Mouse (Mus musculus) macrophage (primary cell): ENCODE measurements around the gene Rin2. TPM values are rescaled to one million over a fixed set of nuclear protein-coding genes. Genes with fewer than 3 reads are reported as not detected.

Source experiments
- H3K27ac ChIP-seq: fragments of 350-480 bp; formaldehyde crosslinking; 2 replicates; pipeline ENCODE4 v1.9.0; 2021
- H3K36me3 ChIP-seq: fragments of 350-480 bp; formaldehyde crosslinking; 2 replicates; pipeline ENCODE4 v1.9.0; 2021; ENCODE audit errors: inconsistent target
- H3K4me3 ChIP-seq: fragments of 350-480 bp; formaldehyde crosslinking; 2 replicates; pipeline ENCODE4 v1.9.0; 2021; ENCODE audit errors: inconsistent target
- H3K79me2 ChIP-seq: fragments of 350-480 bp; formaldehyde crosslinking; 2 replicates; pipeline ENCODE4 v1.9.0; 2021; ENCODE audit errors: inconsistent target
- WGBS: methylation state at CpG from one replicate; pipeline ENCODE4 v1.1.7; 2026; ENCODE audit warnings: inconsistent platforms; ENCODE audit not compliant: missing documents; 5-methylcytosine and 5-hydroxymethylcytosine counted together
- polyA plus RNA-seq: library from polyadenylated mRNA; stranded (reverse); fragments of 250-400 nt; gene quantifications from 3 replicates; pipeline ENCODE4 v1.2.4, GENCODE M21; 2018; ENCODE audit warnings: inconsistent platforms

Rin2 gene
- polyA plus RNA-seq, 1 experiment from 2014 or later, result 29.2 TPM

DNA sequence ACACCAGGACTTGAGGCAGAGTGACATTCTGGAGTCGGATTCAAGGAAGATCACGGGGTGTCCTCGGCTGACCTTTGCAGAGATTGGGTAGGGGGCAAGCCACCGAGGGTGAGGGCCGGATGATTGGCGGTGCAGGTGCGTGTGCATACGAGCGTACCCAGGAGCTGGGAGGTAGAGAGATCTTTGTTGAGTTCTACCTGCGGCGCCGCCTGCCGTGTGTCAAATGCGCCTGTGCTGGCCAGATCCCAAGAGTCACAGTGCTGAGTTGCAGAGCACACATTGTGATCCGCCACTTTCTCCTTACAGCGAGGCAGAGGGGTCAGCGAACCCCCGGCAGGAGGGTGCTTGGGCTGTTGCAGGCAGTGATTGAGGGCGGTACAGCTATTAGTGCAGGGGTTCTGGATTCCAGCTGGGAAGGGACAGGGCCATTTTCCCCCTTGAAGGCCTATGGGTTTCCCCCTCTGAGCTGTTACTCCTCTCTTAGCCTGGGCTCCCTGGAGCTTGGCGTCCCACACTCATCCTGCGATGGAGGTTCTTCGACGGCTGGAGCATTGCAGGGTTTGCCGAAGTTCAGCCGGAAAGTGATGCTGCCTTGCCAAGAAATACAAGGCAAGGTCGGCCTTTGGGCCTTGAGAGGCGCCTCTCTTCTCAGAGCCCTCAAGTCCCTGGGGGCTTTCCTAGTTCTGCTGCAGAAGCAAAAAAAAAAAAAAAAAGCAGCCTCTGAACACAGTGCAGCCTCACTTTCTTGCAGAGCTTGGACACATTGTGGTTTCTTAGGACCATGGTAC is 935 bp downstream of the Rin2 start:
- peak overlapping the region; percentile 59 for H3K4me3 ChIP-seq
- WGBS, result 22% methylated on average over 25 of the region's 27 CpGs
- H3K27ac ChIP-seq, result no peak overlapping the region

DNA sequence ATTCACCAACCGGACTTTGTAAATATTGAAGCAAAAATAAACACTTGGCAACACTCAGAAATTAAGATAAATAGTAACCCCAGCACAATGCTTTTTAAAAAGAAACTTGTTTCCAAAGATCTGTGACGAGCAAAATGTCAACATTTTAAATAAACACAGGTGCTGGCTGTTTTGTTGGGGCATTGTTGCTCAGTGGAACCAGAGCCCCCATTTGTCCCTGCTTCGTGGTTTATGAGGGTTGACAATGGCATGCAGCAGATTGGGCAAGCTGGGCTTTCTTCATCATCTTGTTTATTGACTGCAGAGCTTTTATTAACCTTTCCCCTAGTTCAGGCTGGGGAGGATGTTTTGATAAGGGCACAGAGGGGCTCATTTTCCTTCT is 1.5 kb downstream of the Rin2 start:
- Histone ChIP-seq H3K36me3 (no peaks in the 10 kb centered on the region), H3K4me3 (no peak overlapping the region), H3K27ac (no peak overlapping the region), H3K79me2 (no peaks in the 10 kb centered on the region)
- 73% methylated on average over 3 of the region's 3 CpGs for WGBS

More for the DNA sequence above, 935 bp downstream of the Rin2 start:
- H3K79me2 ChIP-seq, result no peaks in the 10 kb centered on the region
- no peaks in the 10 kb centered on the region for H3K36me3 ChIP-seq

GRCm38 (mm10) chr2:145676936-145677335 is 1.9 kb downstream of the Rin2 start:
- WGBS, result 92% methylated on average over 2 of the region's 2 CpGs
- Histone ChIP-seq H3K4me3 (no peak overlapping the region), H3K79me2 (no peaks in the 10 kb centered on the region), H3K36me3 (no peaks in the 10 kb centered on the region), H3K27ac (no peak overlapping the region)

DNA sequence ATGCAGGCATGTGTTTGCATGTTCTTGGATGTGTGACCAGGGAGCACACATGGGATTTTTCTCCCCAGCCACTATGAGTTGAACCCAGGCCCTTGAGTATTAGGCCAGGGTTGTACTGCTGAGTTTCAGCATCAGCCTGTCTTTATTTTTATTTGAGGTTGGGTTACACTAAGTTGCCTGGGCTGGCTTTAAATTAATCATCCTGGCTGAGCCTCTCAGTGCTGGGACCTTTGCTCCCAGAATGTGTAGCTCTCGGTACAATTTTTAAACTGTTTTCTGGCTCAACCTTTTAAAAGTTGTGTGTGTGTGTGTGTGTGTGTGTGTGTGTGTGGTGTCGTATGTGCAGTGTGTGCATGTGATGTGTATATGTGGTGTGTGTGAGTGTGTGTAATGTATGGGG is 5.1 kb downstream of the Rin2 start:
- H3K36me3 ChIP-seq, result no peaks in the 10 kb centered on the region
- no peak overlapping the region for H3K27ac ChIP-seq
- WGBS, result 93% methylated on average over 2 of the region's 2 CpGs
- H3K79me2 ChIP-seq, result no peaks in the 10 kb centered on the region
- H3K4me3 ChIP-seq, result no peak overlapping the region

GRCm38 (mm10) chr2:145680762-145681161 is 5.7 kb downstream of the Rin2 start:
- H3K4me3 ChIP-seq, result no peak overlapping the region
- H3K27ac ChIP-seq, result no peak overlapping the region
- no peaks in the 10 kb centered on the region for H3K36me3 ChIP-seq
- WGBS, result 90% methylated on average over 9 of the region's 9 CpGs
- H3K79me2 ChIP-seq, result no peaks in the 10 kb centered on the region

DNA sequence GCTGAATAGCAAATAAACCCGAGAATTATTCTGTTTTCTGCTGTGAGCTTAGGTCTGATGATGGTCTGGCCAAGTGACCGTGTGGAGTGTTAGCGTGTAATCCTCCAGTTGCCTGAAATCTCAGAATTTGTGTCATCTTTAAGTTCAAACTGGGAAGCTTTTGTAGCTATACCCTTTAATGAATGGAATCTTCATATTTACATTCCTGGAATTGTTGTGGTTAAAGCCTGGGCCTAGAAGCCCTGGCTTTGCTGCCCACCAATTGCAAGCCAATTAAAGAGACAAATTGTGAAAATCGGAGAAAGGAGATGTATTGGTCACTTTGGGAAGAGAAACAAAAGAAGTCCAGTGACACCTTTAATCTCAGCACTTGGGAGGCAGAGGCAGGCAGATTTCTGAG is 6.6 kb downstream of the Rin2 start:
- WGBS, result 94% methylated on average over 4 of the region's 4 CpGs

DNA sequence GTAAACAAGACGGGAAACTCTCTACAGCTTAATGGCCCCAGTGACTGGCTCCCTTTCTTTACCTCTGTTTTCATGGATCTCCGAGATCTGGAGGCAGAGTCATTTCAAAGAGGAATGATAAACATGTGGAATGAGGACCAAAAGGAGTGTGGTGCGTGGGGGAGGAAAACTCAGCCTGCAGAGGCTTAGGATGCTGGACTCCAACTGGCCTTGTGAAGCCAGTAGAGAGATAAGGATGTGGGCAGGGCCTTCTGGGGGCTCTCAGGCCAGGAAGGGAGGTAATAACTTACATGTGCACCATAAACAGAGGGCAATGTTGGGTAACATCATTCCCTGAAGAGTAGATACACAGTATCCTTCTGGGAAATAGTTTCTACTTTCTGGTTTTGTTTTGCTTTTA is 7.9 kb downstream of the Rin2 start:
- 94% methylated on average over 3 of the region's 3 CpGs for WGBS
- H3K4me3 ChIP-seq, result no peak overlapping the region
- no peaks in the 10 kb centered on the region for H3K79me2 ChIP-seq
- H3K27ac ChIP-seq, result no peak overlapping the region
- no peaks in the 10 kb centered on the region for H3K36me3 ChIP-seq

More for the DNA sequence above, 6.6 kb downstream of the Rin2 start:
- Histone ChIP-seq H3K4me3 (no peak overlapping the region), H3K27ac (no peak overlapping the region), H3K79me2 (no peaks in the 10 kb centered on the region), H3K36me3 (no peaks in the 10 kb centered on the region)

DNA sequence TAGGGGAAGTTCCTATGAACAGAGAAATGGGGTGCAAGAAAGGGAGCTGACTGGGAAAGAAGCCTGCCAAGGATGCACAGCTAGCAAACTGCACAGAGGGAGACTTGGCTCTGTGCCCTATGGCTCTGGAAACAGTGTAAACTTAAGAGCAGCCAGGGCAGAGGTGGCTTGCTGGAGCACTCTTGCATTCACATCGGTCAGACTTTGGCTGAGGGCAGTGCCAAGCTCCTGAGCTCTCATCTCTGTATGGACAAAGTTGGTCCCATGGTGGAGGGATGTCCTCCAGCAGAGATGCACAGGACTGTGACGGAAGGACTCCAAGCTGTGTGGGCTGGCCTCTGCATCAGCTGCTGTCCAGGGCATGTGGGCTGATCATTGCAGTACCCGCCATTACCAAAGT is 8.5 kb downstream of the Rin2 start:
- H3K36me3 ChIP-seq, result no peaks in the 10 kb centered on the region

GRCm38 (mm10) chr2:145684151-145684550 is 9.1 kb downstream of the Rin2 start:
- H3K4me3 ChIP-seq, result no peak overlapping the region
- H3K27ac ChIP-seq, result no peak overlapping the region
- no peaks in the 10 kb centered on the region for H3K79me2 ChIP-seq
- 50% methylated on average over 1 of the region's 1 CpGs for WGBS
- no peaks in the 10 kb centered on the region for H3K36me3 ChIP-seq

More for the DNA sequence above, 8.5 kb downstream of the Rin2 start:
- Histone ChIP-seq H3K4me3 (no peak overlapping the region), H3K79me2 (no peaks in the 10 kb centered on the region), H3K27ac (no peak overlapping the region)
- WGBS, result 95% methylated on average over 3 of the region's 3 CpGs

- Histone ChIP-seq H3K79me2 (no peaks in the 10 kb centered on the region), H3K36me3 (no peaks in the 10 kb centered on the region), H3K4me3 (no peak overlapping the region), H3K27ac (no peak overlapping the region)
- 20% methylated on average over 8 of the region's 8 CpGs for WGBS
Observed at GRCm38 (mm10) chr2:145684891-145685290, 9.9 kb downstream of the Rin2 start.

DNA sequence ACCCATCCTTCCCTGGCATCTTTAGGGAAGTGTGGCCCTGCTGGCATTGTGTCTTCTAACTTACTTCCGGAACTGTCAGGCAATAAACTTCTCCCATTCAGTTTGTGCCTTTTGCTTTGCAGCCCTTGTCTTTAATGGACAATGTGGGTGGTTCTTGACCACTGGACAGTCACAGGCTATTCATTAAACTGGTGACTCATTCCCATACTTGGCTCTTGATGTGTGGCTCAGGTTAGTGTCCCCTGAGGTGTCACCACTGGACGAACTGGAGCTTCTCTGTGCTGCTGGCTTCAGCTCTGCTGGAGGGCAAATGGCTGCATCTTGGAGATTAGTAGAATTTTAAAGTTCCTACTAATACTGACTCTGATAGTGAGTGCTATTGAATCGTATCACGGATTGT is 11.0 kb downstream of the Rin2 start:
- Histone ChIP-seq H3K4me3 (no peak overlapping the region), H3K36me3 (no peaks in the 10 kb centered on the region), H3K27ac (no peak overlapping the region), H3K79me2 (no peaks in the 10 kb centered on the region)
- 94% methylated on average over 4 of the region's 4 CpGs for WGBS

DNA sequence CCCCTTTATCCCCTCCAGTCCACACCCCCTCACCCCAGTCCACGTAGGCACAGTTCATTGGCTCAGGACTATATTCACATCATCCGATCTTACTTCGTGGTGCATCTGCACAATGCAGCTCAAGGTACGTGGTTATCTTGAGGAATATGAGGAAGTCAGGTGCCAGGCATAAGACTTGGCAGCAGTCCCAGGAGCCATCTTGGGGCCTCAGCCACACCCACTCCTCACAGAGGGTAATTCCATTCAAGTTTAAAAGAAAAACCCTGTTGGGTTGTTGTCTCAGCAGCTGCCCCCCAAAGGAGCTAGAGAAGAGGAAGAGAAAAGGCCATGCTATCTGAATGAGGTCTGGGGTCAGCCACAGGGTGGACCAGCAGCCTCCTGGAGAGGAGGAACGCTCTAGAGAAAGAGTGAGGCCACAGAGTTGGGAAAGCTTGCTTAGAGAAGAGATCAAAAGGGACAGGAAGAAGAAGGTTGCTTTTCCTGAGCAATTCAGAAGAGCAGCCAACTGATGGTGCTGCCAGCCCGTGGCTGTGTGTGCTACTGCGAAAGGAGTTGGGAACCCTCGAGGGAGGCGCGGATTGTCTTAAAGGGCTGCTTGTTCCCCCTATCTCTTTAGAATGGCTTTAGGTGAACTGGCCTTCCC is 16.5 kb downstream of the Rin2 start:
- H3K27ac ChIP-seq, result no peak overlapping the region
- H3K79me2 ChIP-seq, result no peaks in the 10 kb centered on the region
- H3K36me3 ChIP-seq, result no peaks in the 10 kb centered on the region
- 71% methylated on average over 10 of the region's 10 CpGs for WGBS
- no peak overlapping the region for H3K4me3 ChIP-seq

- no peak overlapping the region for H3K4me3 ChIP-seq
- H3K79me2 ChIP-seq, result no peaks in the 10 kb centered on the region
- no peak overlapping the region for H3K27ac ChIP-seq
- H3K36me3 ChIP-seq, result no peaks in the 10 kb centered on the region
- 88% methylated on average over 6 of the region's 6 CpGs for WGBS
Observed at GRCm38 (mm10) chr2:145697160-145697559, 22.1 kb downstream of the Rin2 start.

GRCm38 (mm10) chr2:145699414-145700071 is 24.5 kb downstream of the Rin2 start:
- Histone ChIP-seq H3K4me3 (no peak overlapping the region), H3K79me2 (no peaks in the 10 kb centered on the region), H3K36me3 (no peaks in the 10 kb centered on the region), H3K27ac (no peak overlapping the region)
- 31% methylated on average over 6 of the region's 6 CpGs for WGBS
